Mouse (Mus musculus): Measurements from ENCODE around the gene Ptprk. TPM values are rescaled to one million over a fixed set of nuclear protein-coding genes. Genes with fewer than 3 reads are reported as not detected.
A peak's percentile ranks its signal among the peaks of the same experiment; 100 is the strongest.

Ptprk gene
- polyA plus RNA-seq, 1 experiment from 2014 or later, result not detected

DNA sequence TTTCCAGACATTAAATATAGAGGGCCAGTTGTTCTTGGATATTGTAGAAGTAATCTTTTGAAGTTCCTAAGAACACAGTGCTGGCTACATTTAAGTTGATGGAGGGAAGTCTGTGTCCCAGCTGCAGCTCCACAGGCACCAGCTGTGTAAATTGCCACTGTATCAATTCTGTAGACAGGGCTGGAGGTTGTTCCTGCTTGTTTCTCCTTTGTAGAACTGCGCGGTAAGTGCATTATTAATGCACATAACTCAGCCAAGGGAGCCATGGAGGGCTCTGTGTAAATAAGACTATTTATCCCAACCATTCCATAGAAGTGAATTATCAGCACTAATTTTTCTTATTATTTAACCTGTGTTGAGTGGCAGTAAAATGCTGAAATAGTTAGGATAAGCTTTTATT, 186.0 kb downstream of the Ptprk start:
- H3K4me3 ChIP-seq (ENCODE audit: inconsistent target), result no peak overlapping the region
- H3K79me2 ChIP-seq (ENCODE audit: inconsistent target), result no peaks in the 10 kb centered on the region
- H3K27ac ChIP-seq, result no peak overlapping the region
- WGBS (ENCODE audit: missing documents), result 82% methylated on average over 2 of the region's 2 CpGs
- H3K36me3 ChIP-seq (ENCODE audit: inconsistent target), result no peaks in the 10 kb centered on the region

DNA sequence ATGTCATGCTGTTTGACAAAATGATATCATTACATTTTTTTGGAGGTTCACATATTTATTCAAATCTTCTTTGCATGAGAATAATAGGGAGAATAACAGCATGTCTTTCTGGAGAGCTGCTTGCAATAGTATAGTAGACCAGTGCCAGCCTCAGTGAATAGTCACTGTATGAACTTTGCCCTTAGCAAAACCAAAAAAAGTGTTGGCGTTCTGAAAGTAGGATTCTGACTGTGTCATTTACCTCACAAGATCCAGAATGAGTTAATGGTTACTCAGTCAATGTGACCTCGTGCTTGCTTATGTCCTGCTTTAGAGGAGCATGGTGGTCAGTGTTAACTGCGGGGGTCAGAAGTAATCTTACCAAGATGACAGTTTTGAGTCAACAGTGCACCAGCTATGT, 187.5 kb downstream of the Ptprk start:
- no peak overlapping the region for H3K27ac ChIP-seq
- no peaks in the 10 kb centered on the region for H3K79me2 ChIP-seq (ENCODE audit: inconsistent target)
- 91% methylated on average over 3 of the region's 3 CpGs for WGBS (ENCODE audit: missing documents)
- H3K4me3 ChIP-seq (ENCODE audit: inconsistent target), result no peak overlapping the region
- no peaks in the 10 kb centered on the region for H3K36me3 ChIP-seq (ENCODE audit: inconsistent target)

DNA sequence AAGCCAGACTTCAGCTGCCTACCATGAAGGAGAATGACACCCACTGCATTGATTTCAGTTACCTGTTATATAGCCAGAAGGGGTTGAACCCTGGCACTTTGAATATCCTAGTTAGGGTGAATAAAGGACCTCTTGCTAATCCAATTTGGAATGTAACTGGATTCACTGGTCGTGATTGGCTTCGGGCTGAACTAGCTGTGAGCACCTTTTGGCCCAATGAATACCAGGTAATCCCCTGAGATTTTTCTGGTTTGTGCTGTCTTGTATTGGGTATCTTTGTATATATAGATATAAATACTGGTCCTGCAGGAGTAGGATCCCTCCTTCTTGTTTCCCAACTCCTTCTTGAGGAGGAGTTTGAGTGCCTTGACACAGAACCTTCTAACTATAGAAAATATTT, 188.9 kb downstream of the Ptprk start:
- no peak overlapping the region for H3K4me3 ChIP-seq (ENCODE audit: inconsistent target)
- H3K36me3 ChIP-seq (ENCODE audit: inconsistent target), result no peaks in the 10 kb centered on the region
- H3K79me2 ChIP-seq (ENCODE audit: inconsistent target), result no peaks in the 10 kb centered on the region
- 85% methylated on average over 2 of the region's 2 CpGs for WGBS (ENCODE audit: missing documents)
- no peak overlapping the region for H3K27ac ChIP-seq

DNA sequence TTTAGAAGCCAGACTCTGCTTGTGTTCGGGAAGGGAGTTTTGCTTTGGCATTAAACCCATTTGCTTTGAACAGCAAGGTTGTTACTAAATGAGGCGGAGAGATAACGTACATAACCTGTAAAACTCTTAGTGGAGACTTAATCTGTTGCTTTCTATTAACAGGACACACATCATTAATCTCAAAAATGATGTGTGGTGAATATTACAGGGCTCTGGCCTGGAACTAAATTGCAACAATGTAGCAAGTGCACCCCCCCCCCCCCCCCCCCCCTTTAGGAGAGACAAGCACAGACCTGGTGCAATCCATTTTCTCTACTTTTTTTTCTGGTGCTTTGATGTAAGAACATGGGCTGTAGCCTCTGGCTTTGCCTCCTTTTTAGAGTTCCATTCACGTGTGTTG, 195.7 kb downstream of the Ptprk start:
- no peak overlapping the region for H3K27ac ChIP-seq
- no peak overlapping the region for H3K4me3 ChIP-seq (ENCODE audit: inconsistent target)
- no peaks in the 10 kb centered on the region for H3K79me2 ChIP-seq (ENCODE audit: inconsistent target)
- WGBS (ENCODE audit: missing documents), result 80% methylated on average over 4 of the region's 4 CpGs
- H3K36me3 ChIP-seq (ENCODE audit: inconsistent target), result no peaks in the 10 kb centered on the region

DNA sequence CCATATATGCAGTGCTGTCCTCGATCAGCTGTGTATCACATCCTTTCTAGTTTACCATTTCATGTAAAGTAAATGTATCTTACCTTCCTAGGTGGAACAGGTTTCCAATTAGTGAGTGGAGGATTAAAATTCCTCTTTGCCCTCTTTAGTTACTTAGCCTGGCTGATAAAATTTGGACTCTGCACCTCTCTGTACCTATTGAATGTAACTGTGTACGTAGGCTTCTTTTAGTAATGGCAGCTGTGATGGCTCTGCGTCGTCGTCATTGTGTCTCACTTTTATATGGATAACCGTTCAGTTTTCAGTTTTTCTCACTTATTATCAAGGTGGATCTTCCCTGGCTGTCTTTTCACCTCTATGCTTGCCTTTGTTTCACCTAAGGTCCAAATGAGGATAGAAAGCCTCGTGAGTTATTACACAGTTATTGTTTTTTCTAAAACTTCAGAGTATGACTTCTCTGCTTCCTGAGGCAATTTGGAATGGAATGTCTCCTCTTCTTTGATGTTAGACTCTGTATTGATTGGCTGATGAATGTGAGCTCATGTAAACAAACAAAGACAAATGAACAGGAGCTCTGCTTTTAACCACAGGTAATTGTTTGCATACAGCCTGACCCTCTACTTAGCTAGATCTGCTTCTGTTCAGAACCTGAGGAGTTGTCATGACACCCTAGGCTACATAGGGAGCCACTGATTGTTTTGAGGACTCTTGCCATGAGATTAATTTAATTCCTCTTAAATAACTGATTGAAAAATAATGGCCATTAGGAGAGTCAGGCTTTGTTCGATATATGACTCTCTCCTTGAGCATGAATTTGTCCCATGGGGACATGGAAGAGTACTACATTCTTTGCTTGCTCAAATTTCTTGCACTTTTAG, 197.3 kb downstream of the Ptprk start:
- no peak overlapping the region for H3K4me3 ChIP-seq (ENCODE audit: inconsistent target)
- 95% methylated on average over 8 of the region's 8 CpGs for WGBS (ENCODE audit: missing documents)

DNA sequence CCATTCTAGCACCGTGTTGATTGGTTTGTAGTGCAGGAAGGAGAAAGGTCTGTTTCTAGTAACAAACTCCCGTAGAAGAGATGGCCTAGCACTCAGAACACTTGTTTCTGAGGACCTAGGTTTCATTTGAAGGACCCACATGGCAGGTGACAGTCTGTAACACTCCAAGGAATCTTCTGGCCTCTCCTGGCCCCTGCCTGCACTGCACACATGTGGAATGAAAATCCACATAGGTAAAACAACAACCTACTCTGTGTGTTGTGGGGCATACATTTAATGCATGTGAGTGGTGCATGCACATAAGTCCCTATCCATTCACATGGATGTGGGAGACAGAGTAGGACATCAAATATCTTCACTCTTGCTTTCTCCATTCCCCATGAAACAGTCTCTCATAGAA, 204.1 kb downstream of the Ptprk start:
- Histone ChIP-seq H3K27ac (no peak overlapping the region), H3K36me3 (ENCODE audit: inconsistent target) (no peaks in the 10 kb centered on the region), H3K4me3 (ENCODE audit: inconsistent target) (no peak overlapping the region), H3K79me2 (ENCODE audit: inconsistent target) (no peaks in the 10 kb centered on the region)
- WGBS (ENCODE audit: missing documents), result 100% methylated on average over 1 of the region's 2 CpGs

More for the DNA sequence above, 197.3 kb downstream of the Ptprk start:
- H3K36me3 ChIP-seq (ENCODE audit: inconsistent target), result no peaks in the 10 kb centered on the region
- no peak overlapping the region for H3K27ac ChIP-seq
- no peaks in the 10 kb centered on the region for H3K79me2 ChIP-seq (ENCODE audit: inconsistent target)

DNA sequence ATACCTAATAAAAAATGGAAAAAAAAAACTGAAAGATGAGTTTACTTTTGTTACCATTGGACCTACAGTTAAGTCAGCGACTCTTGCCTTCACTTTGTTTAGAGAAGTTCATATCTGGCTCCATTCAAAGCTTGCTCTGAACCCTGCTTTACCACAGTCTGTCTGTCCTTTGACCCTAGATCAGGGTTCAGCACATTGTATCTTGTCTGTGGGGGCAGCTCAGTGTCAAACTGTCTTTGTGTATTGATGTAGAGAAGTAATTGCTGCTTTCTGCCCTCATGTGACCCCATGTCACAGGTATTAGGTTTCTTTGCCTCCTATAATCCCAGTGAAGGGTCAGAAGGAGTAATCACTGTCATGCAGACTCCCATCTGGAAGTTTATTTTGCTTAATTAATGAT, 222.9 kb downstream of the Ptprk start:
- Histone ChIP-seq H3K4me3 (ENCODE audit: inconsistent target) (no peak overlapping the region), H3K79me2 (ENCODE audit: inconsistent target) (no peaks in the 10 kb centered on the region), H3K36me3 (ENCODE audit: inconsistent target) (no peaks in the 10 kb centered on the region), H3K27ac (no peak overlapping the region)
- WGBS (ENCODE audit: missing documents), result 90% methylated on average over 1 of the region's 1 CpGs

DNA sequence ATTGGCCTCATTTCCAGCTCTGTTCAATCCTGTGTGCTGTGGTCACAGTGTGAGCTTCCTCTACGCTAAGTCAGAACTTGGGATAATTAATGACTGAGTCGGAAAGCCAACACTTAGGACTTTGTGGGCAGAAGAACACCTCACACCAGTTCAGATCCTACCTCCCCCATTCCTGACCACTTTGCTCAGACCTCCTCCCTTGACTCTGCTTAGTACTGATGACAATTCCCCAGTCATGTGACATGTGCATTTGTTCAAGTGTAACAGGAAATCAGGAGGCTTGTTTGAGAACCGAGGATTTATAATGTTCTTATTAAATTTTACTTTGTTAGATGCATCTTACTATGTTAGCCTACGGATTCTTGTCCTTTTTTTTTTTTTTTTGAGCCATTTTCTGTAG, 224.6 kb downstream of the Ptprk start:
- Histone ChIP-seq H3K4me3 (ENCODE audit: inconsistent target) (no peak overlapping the region), H3K27ac (no peak overlapping the region), H3K36me3 (ENCODE audit: inconsistent target) (no peaks in the 10 kb centered on the region), H3K79me2 (ENCODE audit: inconsistent target) (no peaks in the 10 kb centered on the region)
- 91% methylated on average over 2 of the region's 4 CpGs for WGBS (ENCODE audit: missing documents)

DNA sequence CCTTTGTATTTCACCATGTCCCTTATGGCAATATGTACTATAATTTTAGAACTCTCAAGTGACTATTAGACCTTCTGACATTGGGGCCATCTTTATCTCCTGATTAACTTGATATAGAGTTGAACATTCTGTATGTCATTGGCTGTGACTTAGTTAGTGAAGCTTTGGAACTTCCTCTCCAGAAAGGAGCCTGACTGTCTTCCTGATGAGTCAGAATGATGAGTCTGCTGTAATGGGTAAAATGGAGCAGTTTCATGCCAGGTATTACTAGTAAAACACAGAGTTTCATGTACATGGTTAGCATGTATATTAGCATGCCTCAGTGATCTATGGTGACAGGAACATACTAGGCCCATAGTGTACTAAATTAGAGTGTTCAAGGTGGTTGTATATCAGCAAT, 229.2 kb downstream of the Ptprk start:
- no peaks in the 10 kb centered on the region for H3K36me3 ChIP-seq (ENCODE audit: inconsistent target)
- no peak overlapping the region for H3K4me3 ChIP-seq (ENCODE audit: inconsistent target)
- H3K79me2 ChIP-seq (ENCODE audit: inconsistent target), result no peaks in the 10 kb centered on the region
- no peak overlapping the region for H3K27ac ChIP-seq

DNA sequence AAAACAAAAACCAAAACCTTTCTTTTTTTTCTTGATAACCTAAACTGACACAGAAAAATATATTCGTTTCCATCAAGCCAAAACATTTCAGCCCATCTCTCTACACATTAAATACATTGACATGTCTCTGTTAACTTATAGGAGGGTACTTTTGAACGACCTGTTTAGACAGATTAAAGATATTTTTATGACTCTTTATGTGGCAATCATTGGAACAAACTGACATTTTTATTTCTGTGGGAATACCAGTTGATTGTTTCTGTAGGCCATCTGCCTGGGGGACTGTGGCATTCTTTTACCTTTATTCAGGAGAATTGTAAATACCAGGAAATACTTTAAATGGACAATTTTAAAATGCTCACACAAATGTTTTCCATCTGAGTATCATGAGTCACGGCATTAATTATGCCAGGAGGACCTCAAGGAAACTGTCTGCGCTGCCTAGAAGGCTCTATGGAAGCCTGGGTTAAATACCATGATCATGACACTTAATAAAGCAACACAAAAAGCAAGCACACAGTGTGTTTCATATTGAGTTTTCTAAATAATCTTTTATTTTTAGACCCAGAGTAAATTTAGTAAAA, 229.8 kb downstream of the Ptprk start:
- 86% methylated on average over 4 of the region's 4 CpGs for WGBS (ENCODE audit: missing documents)
- Histone ChIP-seq H3K4me3 (ENCODE audit: inconsistent target) (no peak overlapping the region), H3K79me2 (ENCODE audit: inconsistent target) (no peaks in the 10 kb centered on the region)

DNA sequence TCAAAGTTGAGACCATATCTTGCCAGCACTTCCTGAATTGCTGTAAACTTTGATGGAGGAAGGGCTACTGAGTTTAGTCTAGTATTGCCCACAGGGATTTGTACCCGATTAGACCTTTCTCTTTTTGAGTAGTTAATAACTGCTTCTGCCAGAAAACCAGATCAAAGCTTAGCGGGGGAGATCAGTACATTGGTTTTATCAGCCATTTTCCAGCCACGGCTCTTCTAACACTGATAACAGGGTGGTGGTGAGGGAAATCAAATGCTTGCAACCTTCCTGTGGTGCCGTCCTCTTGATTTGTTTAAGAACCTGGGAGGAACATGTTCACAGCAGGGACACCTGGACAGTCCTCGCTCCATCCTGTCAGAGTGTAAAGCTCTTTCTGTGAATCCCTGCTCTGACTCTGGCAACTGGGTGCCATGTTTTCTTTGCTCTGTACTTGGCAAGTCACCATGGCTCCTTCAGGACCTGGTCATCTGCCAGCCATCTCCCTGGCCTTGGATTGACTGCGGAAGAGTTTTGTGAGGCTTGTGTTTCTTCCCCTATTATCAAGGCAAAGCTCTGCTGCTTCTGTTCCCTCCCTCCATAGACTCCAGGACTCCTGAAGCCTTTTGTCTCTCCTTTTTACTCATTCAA, 231.9 kb downstream of the Ptprk start:
- H3K79me2 ChIP-seq (ENCODE audit: inconsistent target), result no peaks in the 10 kb centered on the region
- no peak overlapping the region for H3K4me3 ChIP-seq (ENCODE audit: inconsistent target)
- no peaks in the 10 kb centered on the region for H3K36me3 ChIP-seq (ENCODE audit: inconsistent target)
- no peak overlapping the region for H3K27ac ChIP-seq
- 90% methylated on average over 6 of the region's 6 CpGs for WGBS (ENCODE audit: missing documents)

More for the DNA sequence above, 229.8 kb downstream of the Ptprk start:
- H3K27ac ChIP-seq, result no peak overlapping the region
- H3K36me3 ChIP-seq (ENCODE audit: inconsistent target), result no peaks in the 10 kb centered on the region

DNA sequence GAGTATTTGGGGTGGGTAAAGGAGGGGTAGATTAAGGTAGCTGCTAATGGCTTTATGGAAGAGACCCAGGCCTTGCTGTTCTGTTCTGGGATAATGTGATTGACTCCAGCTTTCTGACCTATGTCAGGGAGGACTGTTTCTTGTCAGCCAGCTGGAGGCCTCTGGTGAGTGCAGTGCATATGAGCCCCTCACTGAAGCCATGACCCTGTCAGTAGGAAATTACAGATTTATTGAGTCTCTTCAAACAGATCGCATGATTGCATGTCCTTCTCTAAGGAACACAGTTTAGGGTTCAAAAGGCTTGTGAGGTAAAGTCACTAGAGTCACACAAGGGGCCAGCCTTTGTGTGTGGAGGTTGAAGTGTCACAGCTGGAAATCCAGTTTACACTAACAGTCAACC, 236.7 kb downstream of the Ptprk start:
- Histone ChIP-seq H3K27ac (no peak overlapping the region), H3K36me3 (ENCODE audit: inconsistent target) (no peaks in the 10 kb centered on the region), H3K79me2 (ENCODE audit: inconsistent target) (no peaks in the 10 kb centered on the region), H3K4me3 (ENCODE audit: inconsistent target) (no peak overlapping the region)
- 94% methylated on average over 1 of the region's 1 CpGs for WGBS (ENCODE audit: missing documents)

DNA sequence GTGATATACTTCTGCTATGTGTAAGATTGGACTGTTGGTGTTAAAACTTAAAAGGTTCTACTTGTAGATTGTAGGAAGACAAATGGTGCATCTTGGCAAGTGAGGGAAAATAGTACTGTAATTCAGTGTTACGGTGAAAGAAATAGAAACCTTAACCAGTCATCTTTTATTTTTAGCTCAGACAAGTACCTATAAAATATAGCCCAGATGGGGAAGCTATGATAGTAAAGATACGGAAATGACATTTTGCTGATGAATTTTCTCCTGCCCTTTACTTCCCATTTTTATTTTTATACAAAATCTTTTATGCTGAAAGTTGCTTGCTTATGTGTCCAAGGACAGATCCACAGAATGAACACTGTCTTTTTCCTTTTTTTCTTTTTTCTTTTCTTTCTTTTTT, 248.4 kb downstream of the Ptprk start:
- WGBS (ENCODE audit: missing documents), result 3% methylated on average over 2 of the region's 2 CpGs
- no peaks in the 10 kb centered on the region for H3K79me2 ChIP-seq (ENCODE audit: inconsistent target)
- no peak overlapping the region for H3K4me3 ChIP-seq (ENCODE audit: inconsistent target)
- no peaks in the 10 kb centered on the region for H3K36me3 ChIP-seq (ENCODE audit: inconsistent target)
- H3K27ac ChIP-seq, result peak overlapping the region; percentile 44

DNA sequence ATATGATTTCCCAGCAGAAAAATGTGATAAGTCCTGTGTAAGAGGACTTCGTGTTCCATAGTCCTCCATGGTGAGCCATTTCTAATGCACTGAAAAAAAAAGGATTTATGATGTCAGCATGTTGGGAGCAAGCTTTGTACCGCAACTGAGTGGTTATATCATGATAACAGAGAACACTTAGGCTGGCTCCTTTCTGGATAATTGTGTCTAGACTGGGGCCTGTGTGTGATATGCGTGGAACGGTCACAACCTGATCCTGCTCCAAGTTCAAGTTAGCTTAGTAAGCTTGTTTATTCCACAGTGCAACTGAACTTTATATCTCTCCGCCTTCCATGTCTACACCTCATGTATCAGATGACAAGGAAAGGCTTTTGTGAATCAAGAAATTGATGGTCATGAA, 260.6 kb downstream of the Ptprk start:
- H3K79me2 ChIP-seq (ENCODE audit: inconsistent target), result no peaks in the 10 kb centered on the region
- H3K4me3 ChIP-seq (ENCODE audit: inconsistent target), result no peak overlapping the region
- WGBS (ENCODE audit: missing documents), result 93% methylated on average over 5 of the region's 5 CpGs
- H3K27ac ChIP-seq, result no peak overlapping the region
- H3K36me3 ChIP-seq (ENCODE audit: inconsistent target), result no peaks in the 10 kb centered on the region

DNA sequence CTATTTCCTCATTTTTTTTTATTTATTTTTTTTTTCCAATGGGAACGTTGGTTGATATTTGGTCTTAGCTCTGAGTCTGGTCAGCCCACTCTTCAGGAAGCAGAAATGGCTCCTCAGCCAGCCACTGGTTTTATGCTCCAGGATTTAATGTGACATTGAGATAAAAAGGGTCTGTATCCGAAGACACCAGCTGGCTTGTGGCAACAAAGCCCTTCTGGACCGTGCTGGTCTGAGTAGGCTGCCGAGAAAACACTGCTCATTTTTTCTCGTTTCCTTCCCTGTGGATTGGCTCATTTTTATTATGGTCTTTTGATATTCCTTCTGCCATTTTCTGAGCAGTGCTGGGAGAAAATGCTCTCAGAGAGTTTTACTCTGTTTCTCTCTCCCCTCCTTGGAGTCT, 263.9 kb downstream of the Ptprk start:
- 96% methylated on average over 5 of the region's 5 CpGs for WGBS (ENCODE audit: missing documents)
- H3K79me2 ChIP-seq (ENCODE audit: inconsistent target), result no peaks in the 10 kb centered on the region
- H3K27ac ChIP-seq, result no peak overlapping the region
- no peaks in the 10 kb centered on the region for H3K36me3 ChIP-seq (ENCODE audit: inconsistent target)
- H3K4me3 ChIP-seq (ENCODE audit: inconsistent target), result no peak overlapping the region

Data from macrophage (primary cell).